In genomic region chr5:37467646-37468045, GRCm38 (mm10) we compare ENCODE assay signal across 18 mouse cellular contexts.
"Had no signal": no experiment of that assay in that cellular context is flagged by ENCODE, and none has a peak within 500 bp of the region (broad histone marks: within the 10 kb centered on the region; RNA-seq: fewer than 3 reads in every experiment).

No protein-coding gene starts in this region.

- DNase-seq: lung, adult 18-20 months; lung, embryonic 14.5 days; lung, postnatal 14 days; lung, postnatal 36 days; midbrain, embryonic 14.5 days; retina, postnatal 1 day; right cerebral cortex, adult 18-20 months; right cerebral cortex, postnatal 25 days; right cerebral cortex, postnatal 4 days; spleen, adult 18-20 months; thymus, adult 18-20 months; thymus, postnatal 14 days; thymus, postnatal 36 days had no signal

- H3K4me2 ChIP-seq: lung, embryonic 14.5 days; midbrain, embryonic 12.5 days; neural tube, embryonic 12.5 days had no signal

- H3K9ac ChIP-seq: lung, embryonic 14.5 days; midbrain, embryonic 12.5 days; neural tube, embryonic 12.5 days had no signal

- H3K9me3 ChIP-seq: midbrain, embryonic 10.5 days; midbrain, embryonic 12.5 days; neural tube, embryonic 12.5 days had no signal

- H3K4me3 ChIP-seq: midbrain, embryonic 10.5 days; midbrain, embryonic 12.5 days; neural tube, embryonic 12.5 days had no signal

- H3K27me3 ChIP-seq: midbrain, embryonic 12.5 days; neural tube, embryonic 12.5 days had no signal

- H3K27ac ChIP-seq: macrophage; midbrain, embryonic 10.5 days; midbrain, embryonic 12.5 days; neural tube, embryonic 12.5 days had no signal

- H3K36me3 ChIP-seq: midbrain, embryonic 10.5 days; midbrain, embryonic 12.5 days; neural tube, embryonic 12.5 days had no signal

- H3K4me1 ChIP-seq: midbrain, embryonic 10.5 days; midbrain, embryonic 12.5 days; neural tube, embryonic 12.5 days had no signal

- ATAC-seq: midbrain, embryonic 16.5 days had no signal
